ENCODE assay signal across 9 mouse cellular contexts in genomic region chr13:114523116-114523515, GRCm38 (mm10).
DNase-seq lines count a peak whose midpoint lies in the region; ATAC-seq lines count a peak whose summit lies in the region.
"Had no signal": no experiment of that assay in that cellular context is flagged by ENCODE, and none has a peak within 500 bp of the region (broad histone marks: within the 10 kb centered on the region; RNA-seq: fewer than 3 reads in every experiment).

No protein-coding gene starts in this region.

- ATAC-seq in limb, embryonic 11.5 days (ENCODE audit: insufficient number of reproducible peaks, low FRiP score, low TSS enrichment, low read depth) = no peak; the same call in 1 of the 2 replicates
- ATAC-seq in granulocyte monocyte progenitor cell, adult 5-6 weeks (replicated peaks; ENCODE audit: poor library complexity, severe bottlenecking) = peak; percentile 50
- no peak for ATAC-seq in inflammation-experienced regulatory T-cells, adult 6 months

- DNase-seq in limb, embryonic 11.5 days (ENCODE audit: low spot score) = peak; percentile 31
- DNase-seq in limb, embryonic 10.5 days (ENCODE audit: low spot score) = no peak
- DNase-seq in c-Kit-positive CD71-positive TER-119-negative erythroid progenitor cells, embryonic 14.5 days (ENCODE audit: low read depth) = peak; percentile 1
- DNase-seq in midbrain, embryonic 10.5 days (ENCODE audit: low spot score) = peak; percentile 31
- no peak for DNase-seq in Muller cell, postnatal 12 days (ENCODE audit: inconsistent ontology term)

- no peak overlapping the region for H3K9ac ChIP-seq in limb, embryonic 11.5 days (ENCODE audit: low read length)
- H3K9ac ChIP-seq: limb, embryonic 15.5 days had no signal

- no peaks in the 10 kb centered on the region for H3K27me3 ChIP-seq in limb, embryonic 11.5 days (ENCODE audit: control insufficient read depth, insufficient read depth, low read length)
- H3K27me3 ChIP-seq in limb, embryonic 10.5 days (ENCODE audit: low read depth, poor library complexity, severe bottlenecking) = no peaks in the 10 kb centered on the region
- H3K27me3 ChIP-seq in midbrain, embryonic 10.5 days (ENCODE audit: low read depth, poor library complexity, severe bottlenecking) = no peaks in the 10 kb centered on the region
- H3K27me3 ChIP-seq: limb, embryonic 15.5 days had no signal

- H3K9me3 ChIP-seq in limb, embryonic 11.5 days (ENCODE audit: control insufficient read depth, low read length) = no peaks in the 10 kb centered on the region
- no peaks in the 10 kb centered on the region for H3K9me3 ChIP-seq in limb, embryonic 10.5 days (replicated peaks)
- H3K9me3 ChIP-seq in midbrain, embryonic 10.5 days (replicated peaks) = no peaks in the 10 kb centered on the region
- H3K9me3 ChIP-seq: limb, embryonic 15.5 days had no signal

- WGBS in limb, embryonic 11.5 days = 25% methylated on average over 3 of the region's 3 CpGs
- 26% methylated on average over 3 of the region's 3 CpGs for WGBS in limb, embryonic 10.5 days
- whole genome bisulfite sequencing in midbrain, embryonic 10.5 days = 30% methylated on average over 3 of the region's 3 CpGs

- H3K4me1 ChIP-seq in limb, embryonic 11.5 days (ENCODE audit: control insufficient read depth, insufficient read depth, low read length) = no peaks in the 10 kb centered on the region
- peaks cover 3% of the 10 kb centered on the region; the same call in 1 of the 2 replicates for H3K4me1 ChIP-seq in limb, embryonic 10.5 days
- H3K4me1 ChIP-seq in midbrain, embryonic 10.5 days = peaks cover 8% of the 10 kb centered on the region
- H3K4me1 ChIP-seq: limb, embryonic 15.5 days had no signal

- no peaks in the 10 kb centered on the region for H3K36me3 ChIP-seq in limb, embryonic 11.5 days (ENCODE audit: control insufficient read depth, insufficient read depth, low read length)
- H3K36me3 ChIP-seq in limb, embryonic 10.5 days = no peaks in the 10 kb centered on the region
- no peaks in the 10 kb centered on the region for H3K36me3 ChIP-seq in midbrain, embryonic 10.5 days
- H3K36me3 ChIP-seq: limb, embryonic 15.5 days had no signal

- H3K27ac ChIP-seq in limb, embryonic 11.5 days (replicated peaks; ENCODE audit: low read depth, low read length) = no peak overlapping the region
- no peak overlapping the region for H3K27ac ChIP-seq in limb, embryonic 10.5 days
- H3K27ac ChIP-seq in midbrain, embryonic 10.5 days (replicated peaks) = no peak overlapping the region
- H3K27ac ChIP-seq: limb, embryonic 15.5 days had no signal

- H3K4me3 ChIP-seq in limb, embryonic 11.5 days (ENCODE audit: low read depth, low read length) = no peak overlapping the region
- H3K4me3 ChIP-seq in limb, embryonic 10.5 days = no peak overlapping the region
- no peak overlapping the region for H3K4me3 ChIP-seq in midbrain, embryonic 10.5 days
- H3K4me3 ChIP-seq: erythroblast, embryonic 14.5 days; limb, embryonic 15.5 days had no signal

- H3K4me2 ChIP-seq in limb, embryonic 11.5 days (ENCODE audit: low read depth, severe bottlenecking) = no peak overlapping the region
- H3K4me2 ChIP-seq: limb, embryonic 15.5 days had no signal

Comparison
In these comparisons a context has a peak if more than half of its experiments do, and no peak if none do; other contexts are left out.
1. DNase-seq: peak in limb, embryonic 11.5 days (single experiment), c-Kit-positive CD71-positive TER-119-negative erythroid progenitor cells, embryonic 14.5 days (single experiment) and midbrain, embryonic 10.5 days (single experiment); none in limb, embryonic 10.5 days (single experiment) and Muller cell, postnatal 12 days (single experiment).